Mouse (Mus musculus) MEL (cell line): ENCODE measurements at regions not wholly inside any gene's neighbourhood (a gene's known extent, or its start where the extent isn't known, plus 50 kb on each side); places are given as distances from the start of the nearest gene placed in this dataset.

Experiments used
- DNase-seq: peaks from one replicate; pipeline ENCODE4 v3.0.0; 2011; ENCODE audit warnings: low read depth, low spot score
- H3K27ac ChIP-seq: 2 replicates; pipeline ENCODE4 v1.5.1; 2012; ENCODE audit warnings: low read depth, mild to moderate bottlenecking, control low read depth, low read length, moderate library complexity; ENCODE audit not compliant: control insufficient read depth
- H3K27me3 ChIP-seq, 2 experiments: fragments of 150-350 bp in 1 of 2; sonication (generic) in 1 of 2; 2 replicates each; pipeline ENCODE4 v1.6.1; 2012; ENCODE audit warnings: low read length in 2 of 2, mild to moderate bottlenecking in 2 of 2, improper control_type of control experiment in 1 of 2, moderate library complexity in 1 of 2; ENCODE audit not compliant: insufficient read depth in 2 of 2, control insufficient read depth in 1 of 2
- H3K36me3 ChIP-seq, 2 experiments: 2 replicates each; pipeline ENCODE4 v1.6.1; 2012 to 2014; ENCODE audit warnings: low read length in 2 of 2, improper control_type of control experiment in 1 of 2, inconsistent platforms in 1 of 2, mild to moderate bottlenecking in 1 of 2; ENCODE audit not compliant: insufficient read depth in 2 of 2, control insufficient read depth in 1 of 2
- H3K4me1 ChIP-seq, 2 experiments: fragments of 150-350 bp in 1 of 2; sonication (generic) in 1 of 2; 2 replicates each; pipeline ENCODE4 v1.6.1; 2012; ENCODE audit warnings: low read length in 2 of 2, improper control_type of control experiment in 1 of 2, mild to moderate bottlenecking in 1 of 2; ENCODE audit not compliant: insufficient read depth in 2 of 2, control insufficient read depth in 1 of 2
- H3K4me3 ChIP-seq, 2 experiments: fragments of 150-350 bp in 1 of 2; sonication (generic) in 1 of 2; 2 replicates each; pipeline ENCODE4 v1.5.1; 2012; ENCODE audit warnings: low read depth in 2 of 2, low read length in 2 of 2, mild to moderate bottlenecking in 2 of 2, moderate library complexity in 2 of 2, control low read depth in 1 of 2, improper control_type of control experiment in 1 of 2; ENCODE audit not compliant: control insufficient read depth in 1 of 2, insufficient read depth in 1 of 2
- H3K79me2 ChIP-seq: 2 replicates; pipeline ENCODE4 v1.6.1; 2012; ENCODE audit warnings: mild to moderate bottlenecking, low read length, moderate library complexity; ENCODE audit not compliant: control insufficient read depth, poor library complexity, insufficient read depth
- H3K9ac ChIP-seq: 2 replicates; pipeline ENCODE4 v1.6.1; 2012; ENCODE audit warnings: low read depth, mild to moderate bottlenecking, control low read depth, low read length, moderate library complexity; ENCODE audit not compliant: control insufficient read depth, poor library complexity, severe bottlenecking
- H3K9me3 ChIP-seq: fragments of 150-350 bp; sonication (generic); replicated peaks from 2 replicates; pipeline ENCODE4 v1.6.1; 2012; ENCODE audit warnings: mild to moderate bottlenecking, low read length, improper control_type of control experiment, moderate library complexity; ENCODE audit not compliant: insufficient read depth
- CHD1 ChIP-seq: IDR thresholded peaks from 2 replicates; pipeline ENCODE4 v1.6.1; 2012; ENCODE audit warnings: low read depth, mild to moderate bottlenecking, inconsistent platforms, low read length, improper control_type of control experiment
- CHD2 ChIP-seq: IDR thresholded peaks from 2 replicates; pipeline ENCODE4 v1.6.1; 2011; ENCODE audit warnings: low read length, improper control_type of control experiment
- EP300 ChIP-seq, 2 experiments: IDR thresholded peaks; 2 replicates each; pipeline ENCODE4 v1.6.1; 2011; ENCODE audit warnings: improper control_type of control experiment in 2 of 2, low read length in 2 of 2, low read depth in 1 of 2, mild to moderate bottlenecking in 1 of 2
- ETS1 ChIP-seq: IDR thresholded peaks from 2 replicates; pipeline ENCODE4 v1.6.1; 2012; ENCODE audit warnings: low read depth, mild to moderate bottlenecking, inconsistent platforms, low read length, improper control_type of control experiment, moderate library complexity
- KAT2A ChIP-seq: conservative IDR thresholded peaks from 2 replicates; pipeline ENCODE4 v1.6.1; 2012; ENCODE audit warnings: low read depth, low read length, improper control_type of control experiment, inconsistent platforms
- MXI1 ChIP-seq: IDR thresholded peaks from 2 replicates; pipeline ENCODE4 v1.6.1; 2011; ENCODE audit warnings: mild to moderate bottlenecking, low read depth, low read length, improper control_type of control experiment
- MYC ChIP-seq: IDR thresholded peaks from 2 replicates; pipeline ENCODE4 v1.6.1; 2011; ENCODE audit warnings: low read depth, mild to moderate bottlenecking, low read length, improper control_type of control experiment, moderate library complexity
- NELFE ChIP-seq: IDR thresholded peaks from 2 replicates; pipeline ENCODE4 v1.6.1; 2011; ENCODE audit warnings: low read depth, low read length, improper control_type of control experiment
- POLR2AphosphoS5 ChIP-seq: IDR thresholded peaks from 2 replicates; pipeline ENCODE4 v1.6.1; 2012; ENCODE audit warnings: low read depth, borderline replicate concordance, mild to moderate bottlenecking, inconsistent platforms, low read length, moderate library complexity, mixed read lengths
- RAD21 ChIP-seq: IDR thresholded peaks from 2 replicates; pipeline ENCODE4 v1.6.1; 2011; ENCODE audit warnings: mild to moderate bottlenecking, low read depth, low read length, improper control_type of control experiment
- SIN3A ChIP-seq: IDR thresholded peaks from 2 replicates; pipeline ENCODE4 v1.6.1; 2012; ENCODE audit warnings: low read length, improper control_type of control experiment, inconsistent platforms
- TBP ChIP-seq: IDR thresholded peaks from 2 replicates; pipeline ENCODE4 v1.8.0; 2011; ENCODE audit warnings: low read depth, low read length, improper control_type of control experiment
- TCF12 ChIP-seq: IDR thresholded peaks from 2 replicates; pipeline ENCODE4 v1.6.1; 2014; ENCODE audit warnings: low read depth, mild to moderate bottlenecking, inconsistent platforms, low read length, improper control_type of control experiment, moderate library complexity
- UBTF ChIP-seq: IDR thresholded peaks from 2 replicates; pipeline ENCODE4 v1.6.1; 2012; ENCODE audit warnings: low read depth, mild to moderate bottlenecking, inconsistent platforms, low read length, improper control_type of control experiment, moderate library complexity, borderline replicate concordance; ENCODE audit not compliant: insufficient read depth
- USF1 ChIP-seq: IDR thresholded peaks from 2 replicates; pipeline ENCODE4 v1.6.1; 2014; ENCODE audit warnings: low read depth, mild to moderate bottlenecking, inconsistent platforms, low read length, improper control_type of control experiment, moderate library complexity
- ZNF384 ChIP-seq: IDR thresholded peaks from 2 replicates; pipeline ENCODE4 v1.6.1; 2012; ENCODE audit warnings: low read depth, mild to moderate bottlenecking, inconsistent platforms, low read length, improper control_type of control experiment

GRCm38 (mm10) chr14:103929734-103930364, 85.6 kb upstream of the Ednrb start:
- H3K4me1 ChIP-seq, result no peaks in the 10 kb centered on the region

GRCm38 (mm10) chr14:103929155-103929729, 85.0 kb upstream of the Ednrb start:
- Histone ChIP-seq H3K4me1 (no peaks in the 10 kb centered on the region), H3K27me3 (no peaks in the 10 kb centered on the region), H3K4me3 (no peak overlapping the region), H3K27ac (no peak overlapping the region), H3K9ac (no peak overlapping the region), H3K79me2 (no peaks in the 10 kb centered on the region), H3K9me3 (no peaks in the 10 kb centered on the region), H3K36me3 (no peaks in the 10 kb centered on the region)
- TF ChIP-seq NELFE (no peak), RAD21 (no peak), KAT2A (no peak)
- DNase-seq, result no peak

More at GRCm38 (mm10) chr14:103929734-103930364, 85.6 kb upstream of the Ednrb start:
- TF ChIP-seq MYC (no peak), UBTF (no peak), CHD1 (no peak), EP300 (IDR thresholded peaks at IDR 0.05; ENCODE audit: low read depth in 1 of 2, low read length in 2 of 2) (no peak), CHD2 (no peak), SIN3A (no peak), USF1 (no peak), TBP (no peak), ETS1 (no peak), TCF12 (no peak), MXI1 (no peak), ZNF384 (no peak), POLR2AphosphoS5 (no peak)
- TF ChIP-seq, all 39 proteins: peak for 0
- Histone ChIP-seq H3K9me3 (no peaks in the 10 kb centered on the region), H3K79me2 (no peaks in the 10 kb centered on the region), H3K27me3 (no peaks in the 10 kb centered on the region), H3K27ac (no peak overlapping the region), H3K4me3 (no peak overlapping the region), H3K36me3 (no peaks in the 10 kb centered on the region), H3K9ac (no peak overlapping the region)
- no peak for DNase-seq
